19 mouse cellular contexts compared by ENCODE assay signal in genomic region chr11:6037198-6037597, GRCm38 (mm10). TPM values are rescaled to one million over a fixed set of nuclear protein-coding genes. Genes with fewer than 3 reads are reported as not detected.
DNase-seq lines count a peak whose midpoint lies in the region; ATAC-seq and TF ChIP-seq lines count a peak whose summit lies in the region.
"Had no signal": no experiment of that assay in that cellular context is flagged by ENCODE, and none has a peak within 500 bp of the region (broad histone marks: within the 10 kb centered on the region; RNA-seq: fewer than 3 reads in every experiment).

No protein-coding gene starts in this region.

- intact Hi-C loops in left cerebral cortex, postnatal 4 days (cut with DNase I), result no loop called here
- intact Hi-C loops in left cerebral cortex, postnatal 25 days (cut with DNase I), result no loop called here

- H3K4me1 ChIP-seq in midbrain, embryonic 13.5 days (replicated peaks), result peaks cover 2% of the 10 kb centered on the region; the same call in 1 of the 2 replicates
- H3K4me1 ChIP-seq: embryonic facial prominence, embryonic 13.5 days; neural tube, embryonic 12.5 days had no signal

- no peak overlapping the region for H3K4me3 ChIP-seq in myocyte
- no peak overlapping the region for H3K4me3 ChIP-seq in midbrain, embryonic 13.5 days (replicated peaks)
- H3K4me3 ChIP-seq: embryonic facial prominence, embryonic 13.5 days; hindbrain, embryonic 15.5 days; left cerebral cortex, adult 2 months; neural tube, embryonic 12.5 days had no signal

- no peak overlapping the region for H3K27ac ChIP-seq in midbrain, embryonic 13.5 days
- H3K27ac ChIP-seq: embryonic facial prominence, embryonic 13.5 days; left cerebral cortex, adult 2 months; macrophage; neural tube, embryonic 12.5 days had no signal

- H3K9ac ChIP-seq in midbrain, embryonic 13.5 days (replicated peaks), result no peak overlapping the region
- H3K9ac ChIP-seq: embryonic facial prominence, embryonic 13.5 days; hindbrain, embryonic 15.5 days; lung, embryonic 14.5 days; neural tube, embryonic 12.5 days had no signal

- WGBS in midbrain, embryonic 13.5 days, result 91% methylated on average over 7 of the region's 7 CpGs

- H3ac ChIP-seq in myocyte (ENCODE audit: control insufficient read depth, insufficient read length), result no peak overlapping the region

- TF ChIP-seq POLR2A in myocyte (IDR thresholded peaks at IDR 0.05; ENCODE audit: insufficient read length, low read depth), result no peak

- no peaks in the 10 kb centered on the region for H3K9me3 ChIP-seq in midbrain, embryonic 13.5 days
- H3K9me3 ChIP-seq: embryonic facial prominence, embryonic 13.5 days; hindbrain, embryonic 15.5 days; neural tube, embryonic 12.5 days had no signal

- peak overlapping the region; percentile 57 for H3K4me2 ChIP-seq in myocyte (ENCODE audit: low read depth)
- H3K4me2 ChIP-seq in midbrain, embryonic 13.5 days (replicated peaks), result no peak overlapping the region
- H3K4me2 ChIP-seq: embryonic facial prominence, embryonic 13.5 days; hindbrain, embryonic 15.5 days; lung, embryonic 14.5 days; neural tube, embryonic 12.5 days had no signal

- H3K36me3 ChIP-seq in myocyte (ENCODE audit: control insufficient read depth, insufficient read depth), result no peaks in the 10 kb centered on the region
- H3K36me3 ChIP-seq in midbrain, embryonic 13.5 days, result no peaks in the 10 kb centered on the region
- H3K36me3 ChIP-seq: embryonic facial prominence, embryonic 13.5 days; hindbrain, embryonic 15.5 days; neural tube, embryonic 12.5 days had no signal

- no peak for ATAC-seq in midbrain, embryonic 13.5 days
- ATAC-seq: midbrain, embryonic 16.5 days had no signal

- H3K79me2 ChIP-seq in myocyte (ENCODE audit: control insufficient read depth, insufficient read depth), result no peaks in the 10 kb centered on the region

- peaks cover 12% of the 10 kb centered on the region for H3K27me3 ChIP-seq in myocyte (ENCODE audit: control insufficient read depth, insufficient read depth, insufficient read length)
- no peaks in the 10 kb centered on the region for H3K27me3 ChIP-seq in midbrain, embryonic 13.5 days
- H3K27me3 ChIP-seq: embryonic facial prominence, embryonic 13.5 days; hindbrain, embryonic 15.5 days; neural tube, embryonic 12.5 days had no signal

- DNase-seq in left cerebral cortex, postnatal 4 days, result peak; percentile 52
- no peak for DNase-seq in left cerebral cortex, postnatal 25 days (ENCODE audit: low spot score in 2 of 2)
- DNase-seq in cerebellum, adult 9-11 months, result peak; percentile 73
- peak; percentile 78 for DNase-seq in gastrocnemius, adult 18-20 months (ENCODE audit: low spot score)
- DNase-seq in urinary bladder, adult 2 months (ENCODE audit: low spot score), result no peak
- DNase-seq: kidney, adult 18-20 months; kidney, postnatal 4 days; liver; lung, embryonic 14.5 days; right cerebral cortex, postnatal 4 days; thymus, adult 2 months had no signal

TF ChIP-seq in myocyte, 11 proteins besides CTCF, POLR2A, EP300 and RAD21:
- peak; percentile 86 for TF ChIP-seq TCF3 (IDR thresholded peaks at IDR 0.05; ENCODE audit: insufficient read length, low read depth)
- peak; percentile 32 to 98 (median 75) for TF ChIP-seq MYOD1 (IDR thresholded peaks at IDR 0.05; ENCODE audit: control insufficient read depth in 1 of 3, insufficient read length in 2 of 3, low read depth in 2 of 3)
- TF ChIP-seq MYOG (IDR thresholded peaks at IDR 0.05; ENCODE audit: control insufficient read depth in 1 of 3, insufficient read depth in 1 of 3, insufficient read length in 2 of 3, low read depth in 2 of 3), result peak; percentile 89 to 98 (median 97)
- peak; percentile 52 for TF ChIP-seq TCF12 (IDR thresholded peaks at IDR 0.05; ENCODE audit: insufficient read depth, poor library complexity, severe bottlenecking)
- no peak for TF ChIP-seq E2F4 (IDR thresholded peaks at IDR 0.05; ENCODE audit: insufficient read depth)
- no peak for TF ChIP-seq USF1 (IDR thresholded peaks at IDR 0.05; ENCODE audit: low read depth)
- no peak for TF ChIP-seq SRF (IDR thresholded peaks at IDR 0.05; ENCODE audit: control insufficient read depth, insufficient read length, low read depth)
- no peak for TF ChIP-seq CEBPB (IDR thresholded peaks at IDR 0.05; ENCODE audit: insufficient read depth, poor library complexity, severe bottlenecking)
- TF ChIP-seq REST (IDR thresholded peaks at IDR 0.05; ENCODE audit: insufficient read depth, insufficient read length), result no peak
- no peak for TF ChIP-seq POLR2AphosphoS2 (IDR thresholded peaks at IDR 0.05; ENCODE audit: insufficient read length, low read depth)
- TF ChIP-seq MAX (IDR thresholded peaks at IDR 0.05; ENCODE audit: low read depth), result no peak

RNA-seq across cellular contexts. Expression of gene Camk2b, which starts 29.0 kb away (rescaled TPM):
- 100 to 1,000 TPM; 593 to 607 TPM for total RNA-seq in left cerebral cortex, postnatal 4 days (2021)
- 100 to 1,000 TPM; 645 to 685 TPM for total RNA-seq in left cerebral cortex, postnatal 25 days (2021)
- total RNA-seq in gastrocnemius, adult 18-20 months (2021), result 100 to 1,000 TPM; 149 to 185 TPM
- 1.5 TPM for polyA plus RNA-seq in myocyte (2012; fragmentation: generic; extraction: Trizol)
- polyA plus RNA-seq in midbrain, embryonic 13.5 days (2015; fragmentation: Nextera tagmentation; extraction: Ambion mirVana), result 45.6 and 47.0 TPM in 2 replicates
- polyA plus RNA-seq in urinary bladder, adult 2 months (2012; rRNA removed), result 3.0 and 3.9 TPM in 2 replicates

Comparison
In these comparisons a context has a peak if more than half of its experiments do, and no peak if none do; other contexts are left out.
1. DNase-seq: peak in left cerebral cortex, postnatal 4 days (single experiment), cerebellum, adult 9-11 months (single experiment) and gastrocnemius, adult 18-20 months (single experiment); none in left cerebral cortex, postnatal 25 days (0 of 2) and urinary bladder, adult 2 months (single experiment).